Mouse (Mus musculus) intestine, embryonic 16.5 days (tissue): ENCODE results near the gene Bcl11b. TPM values are rescaled to one million over a fixed set of nuclear protein-coding genes. Genes with fewer than 3 reads are reported as not detected.

Source experiments
- ATAC-seq: fragments of 200-750 bp; cut with Nextera tagmentation; 2 replicates; pipeline ENCODE4 v1.8.0; 2017; ENCODE audit warnings: moderate TSS enrichment, moderate library complexity
- H3K27ac ChIP-seq: fragments of 300-500 bp; sonication (generic); 2 replicates; pipeline ENCODE4 v1.5.1; 2014; ENCODE audit warnings: mild to moderate bottlenecking, low read length
- H3K27me3 ChIP-seq: fragments of 300-500 bp; sonication (generic); replicated peaks from 2 replicates; pipeline ENCODE4 v1.6.1; 2014; ENCODE audit warnings: low read length, control low read depth, mixed read lengths; ENCODE audit not compliant: control insufficient read depth, insufficient read depth
- H3K36me3 ChIP-seq: fragments of 300-500 bp; sonication (generic); 2 replicates; pipeline ENCODE4 v1.6.1; 2014; ENCODE audit warnings: low read length, control low read depth; ENCODE audit not compliant: control insufficient read depth, insufficient read depth
- H3K4me1 ChIP-seq: fragments of 300-500 bp; sonication (generic); 2 replicates; pipeline ENCODE4 v1.6.1; 2014; ENCODE audit warnings: low read length, control low read depth, mixed read lengths; ENCODE audit not compliant: control insufficient read depth, insufficient read depth
- H3K4me2 ChIP-seq: fragments of 300-500 bp; sonication (generic); 2 replicates; pipeline ENCODE4 v1.6.1; 2014; ENCODE audit warnings: low read depth, low read length, control low read depth
- H3K4me3 ChIP-seq: fragments of 300-500 bp; sonication (generic); 2 replicates; pipeline ENCODE4 v1.5.1; 2014; ENCODE audit warnings: mild to moderate bottlenecking, low read length
- H3K9ac ChIP-seq: fragments of 300-500 bp; sonication (generic); 2 replicates; pipeline ENCODE4 v1.6.1; 2014; ENCODE audit warnings: low read depth, low read length
- H3K9me3 ChIP-seq: fragments of 300-500 bp; sonication (generic); 2 replicates; pipeline ENCODE4 v1.6.1; 2016; ENCODE audit warnings: low read length, control low read depth; ENCODE audit not compliant: control insufficient read depth
- WGBS: fragments of 180-500 bp; shearing (Covaris S2); extraction: QIAGEN DNeasy Blood & Tissue Kit; methylation state at CpG from one replicate; pipeline ENCODE4 v1.1.7; 2014; 5-methylcytosine and 5-hydroxymethylcytosine counted together
- polyA plus RNA-seq: library from polyadenylated mRNA; unstranded; fragments of >200 nt; fragmentation: Nextera tagmentation; extraction: Ambion mirVana; gene quantifications from 2 replicates; pipeline ENCODE4 v1.2.1, GENCODE M21; 2015

The Bcl11b gene
- polyA plus RNA-seq, 1 experiment from 2014 or later = 3.4 TPM

GRCm38 (mm10) chr12:107923963-107924362, 79.4 kb downstream of the Bcl11b start:
- Histone ChIP-seq H3K9ac (no peak overlapping the region), H3K4me2 (no peak overlapping the region), H3K27me3 (no peaks in the 10 kb centered on the region), H3K9me3 (no peaks in the 10 kb centered on the region), H3K27ac (no peak overlapping the region), H3K36me3 (no peaks in the 10 kb centered on the region), H3K4me3 (no peak overlapping the region), H3K4me1 (peaks cover 21% of the 10 kb centered on the region)
- 0 out of 2 replicates have a peak, but pooled peaks have one; percentile 29 for ATAC-seq
- 48% methylated on average over 3 of the region's 3 CpGs for WGBS

GRCm38 (mm10) chr12:107922180-107922579, 81.2 kb downstream of the Bcl11b start:
- Histone ChIP-seq H3K27ac (no peak overlapping the region), H3K27me3 (no peaks in the 10 kb centered on the region), H3K9me3 (peaks cover 2% of the 10 kb centered on the region; the same call in 1 of the 2 replicates), H3K9ac (no peak overlapping the region), H3K4me1 (peaks cover 17% of the 10 kb centered on the region), H3K4me3 (no peak overlapping the region), H3K4me2 (no peak overlapping the region), H3K36me3 (peaks cover 2% of the 10 kb centered on the region)
- 95% methylated on average over 7 of the region's 7 CpGs for WGBS
- no peak for ATAC-seq

GRCm38 (mm10) chr12:107921566-107921965, 81.8 kb downstream of the Bcl11b start:
- H3K36me3 ChIP-seq = peaks cover 8% of the 10 kb centered on the region
- H3K4me1 ChIP-seq = peaks cover 17% of the 10 kb centered on the region
- ATAC-seq = no peak
- H3K27ac ChIP-seq = no peak overlapping the region
- H3K9me3 ChIP-seq = peaks cover 7% of the 10 kb centered on the region
- no peak overlapping the region for H3K9ac ChIP-seq
- no peak overlapping the region for H3K4me3 ChIP-seq
- WGBS = 87% methylated on average over 7 of the region's 7 CpGs
- H3K27me3 ChIP-seq = no peaks in the 10 kb centered on the region
- H3K4me2 ChIP-seq = no peak overlapping the region

GRCm38 (mm10) chr12:107921154-107921553, 82.2 kb downstream of the Bcl11b start:
- H3K4me2 ChIP-seq = no peak overlapping the region
- H3K36me3 ChIP-seq = peaks cover 13% of the 10 kb centered on the region
- 71% methylated on average over 6 of the region's 6 CpGs for WGBS
- no peak overlapping the region for H3K27ac ChIP-seq
- no peaks in the 10 kb centered on the region for H3K27me3 ChIP-seq
- no peak overlapping the region for H3K4me3 ChIP-seq
- ATAC-seq = no peak
- H3K9me3 ChIP-seq = peaks cover 11% of the 10 kb centered on the region
- H3K4me1 ChIP-seq = peaks cover 17% of the 10 kb centered on the region
- H3K9ac ChIP-seq = no peak overlapping the region

- Histone ChIP-seq H3K4me1 (peaks cover 17% of the 10 kb centered on the region), H3K4me3 (no peak overlapping the region), H3K9ac (no peak overlapping the region; the same call in 1 of the 2 replicates), H3K4me2 (no peak overlapping the region), H3K36me3 (peaks cover 17% of the 10 kb centered on the region), H3K9me3 (peaks cover 11% of the 10 kb centered on the region), H3K27me3 (no peaks in the 10 kb centered on the region), H3K27ac (no peak overlapping the region)
- 49% methylated on average over 13 of the region's 13 CpGs for whole genome bisulfite sequencing
- ATAC-seq = no peak; the same call in 1 of the 2 replicates
Observed at GRCm38 (mm10) chr12:107920716-107921115, 82.7 kb downstream of the Bcl11b start.

- Histone ChIP-seq H3K4me3 (no peak overlapping the region), H3K9me3 (peaks cover 11% of the 10 kb centered on the region), H3K27ac (no peak overlapping the region), H3K36me3 (peaks cover 23% of the 10 kb centered on the region), H3K4me1 (peaks cover 17% of the 10 kb centered on the region), H3K27me3 (no peaks in the 10 kb centered on the region), H3K9ac (no peak overlapping the region), H3K4me2 (no peak overlapping the region)
- no peak for ATAC-seq
- WGBS = 90% methylated on average over 2 of the region's 2 CpGs
Observed at GRCm38 (mm10) chr12:107920076-107920475, 83.3 kb downstream of the Bcl11b start.

- no peak overlapping the region for H3K4me3 ChIP-seq
- no peak overlapping the region for H3K9ac ChIP-seq
- peaks cover 23% of the 10 kb centered on the region for H3K36me3 ChIP-seq
- H3K4me2 ChIP-seq = no peak overlapping the region
- no peaks in the 10 kb centered on the region for H3K27me3 ChIP-seq
- 88% methylated on average over 6 of the region's 6 CpGs for WGBS
- H3K9me3 ChIP-seq = peaks cover 11% of the 10 kb centered on the region
- H3K27ac ChIP-seq = no peak overlapping the region
- peaks cover 14% of the 10 kb centered on the region for H3K4me1 ChIP-seq
- no peak for ATAC-seq
Observed at GRCm38 (mm10) chr12:107918779-107919178, 84.6 kb downstream of the Bcl11b start.

GRCm38 (mm10) chr12:107916008-107916407, 87.4 kb downstream of the Bcl11b start:
- Histone ChIP-seq H3K9ac (no peak overlapping the region), H3K4me2 (no peak overlapping the region), H3K27ac (no peak overlapping the region), H3K9me3 (peaks cover 11% of the 10 kb centered on the region), H3K36me3 (peaks cover 23% of the 10 kb centered on the region), H3K4me1 (peaks cover 11% of the 10 kb centered on the region), H3K27me3 (no peaks in the 10 kb centered on the region), H3K4me3 (no peak overlapping the region)
- ATAC-seq = no peak
- 96% methylated on average over 39 of the region's 39 CpGs for WGBS

- Histone ChIP-seq H3K4me3 (no peak overlapping the region), H3K9ac (no peak overlapping the region), H3K27ac (no peak overlapping the region), H3K27me3 (no peaks in the 10 kb centered on the region), H3K4me1 (peaks cover 7% of the 10 kb centered on the region), H3K36me3 (peaks cover 23% of the 10 kb centered on the region), H3K9me3 (peaks cover 11% of the 10 kb centered on the region), H3K4me2 (no peak overlapping the region)
- 98% methylated on average over 32 of the region's 32 CpGs for WGBS
- no peak for ATAC-seq
Observed at GRCm38 (mm10) chr12:107915396-107915795, 88.0 kb downstream of the Bcl11b start.

GRCm38 (mm10) chr12:107908826-107909225, 94.6 kb downstream of the Bcl11b start:
- H3K9me3 ChIP-seq = no peaks in the 10 kb centered on the region
- no peak overlapping the region for H3K27ac ChIP-seq
- H3K27me3 ChIP-seq = no peaks in the 10 kb centered on the region
- H3K4me3 ChIP-seq = no peak overlapping the region
- 81% methylated on average over 11 of the region's 11 CpGs for WGBS
- no peak overlapping the region for H3K9ac ChIP-seq
- H3K36me3 ChIP-seq = no peaks in the 10 kb centered on the region
- H3K4me1 ChIP-seq = no peaks in the 10 kb centered on the region
- no peak for ATAC-seq
- H3K4me2 ChIP-seq = no peak overlapping the region
